Mouse (Mus musculus) common myeloid progenitor, adult 5-6 weeks (primary cell): ENCODE measurements around the gene Dennd4a. TPM values are rescaled to one million over a fixed set of nuclear protein-coding genes. Genes with fewer than 3 reads are reported as not detected.

ENCODE experiments used
- ATAC-seq: replicated peaks from 2 replicates; pipeline ENCODE4 v1.8.0; 2016; ENCODE audit warnings: low read depth, mild to moderate bottlenecking, moderate TSS enrichment, inconsistent platforms; ENCODE audit not compliant: poor library complexity, severe bottlenecking
- total RNA-seq: library from RNA; stranded (forward); fragments of 200-1000, 187-1606 nt; gene quantifications from 2 replicates; pipeline ENCODE4 v1.2.3, GENCODE M21; 2017

Dennd4a gene
- total RNA-seq, 1 experiment from 2014 or later = 49.2 TPM

GRCm38 (mm10) chr9:64904917-64905640 is 93.9 kb downstream of the Dennd4a start:
- no peak for ATAC-seq

GRCm38 (mm10) chr9:64907441-64907840 is 96.3 kb downstream of the Dennd4a start:
- no peak for ATAC-seq

- ATAC-seq = no peak
Observed at GRCm38 (mm10) chr9:64913406-64913805, 102.3 kb downstream of the Dennd4a start.

- ATAC-seq = no peak
Observed at GRCm38 (mm10) chr9:64913973-64914372, 102.8 kb downstream of the Dennd4a start.

DNA sequence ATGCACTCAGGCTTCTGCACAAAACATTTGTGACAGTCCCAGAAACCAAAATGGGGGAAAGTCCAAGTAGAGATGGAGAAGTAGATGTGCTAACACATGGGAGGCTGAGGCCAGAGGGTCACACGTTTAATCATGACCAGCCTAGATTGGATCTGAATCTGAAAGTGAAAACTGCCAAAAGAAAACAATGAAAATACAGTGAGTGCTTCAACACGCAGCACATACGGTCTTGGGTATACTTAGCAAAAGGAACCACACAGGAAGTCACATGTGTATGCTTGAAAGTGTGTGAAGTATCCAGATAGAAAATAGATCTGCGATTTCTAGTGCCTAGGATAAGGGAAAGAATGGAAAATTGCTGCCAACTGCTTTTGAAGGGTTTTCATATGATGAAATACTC is 103.5 kb downstream of the Dennd4a start:
- ATAC-seq = 0 out of 2 replicates have a peak, but pooled peaks have one; percentile 22

DNA sequence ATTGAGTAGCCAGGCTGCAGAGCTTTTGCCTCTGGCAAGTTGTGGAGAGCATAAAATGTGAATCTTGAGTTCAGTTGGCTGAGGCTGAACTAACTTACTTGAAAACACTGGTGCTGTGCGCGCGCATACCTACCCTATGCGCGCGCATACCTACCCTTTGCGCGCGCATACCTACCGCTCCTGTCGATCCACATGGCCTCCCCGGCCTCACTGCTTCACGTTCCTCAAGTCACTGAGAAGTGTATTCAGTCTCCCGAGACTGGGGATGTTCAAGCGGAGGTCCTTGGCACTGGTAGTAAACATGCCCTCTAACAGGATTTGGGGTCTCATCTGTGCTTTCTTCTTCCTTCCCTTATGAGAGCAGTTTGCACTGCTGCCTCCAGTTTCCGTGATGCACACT is 107.4 kb downstream of the Dennd4a start:
- 0 out of 2 replicates have a peak, but pooled peaks have one; percentile 8 for ATAC-seq

- ATAC-seq = peak; percentile 76
Observed at GRCm38 (mm10) chr9:64925771-64926170, 114.6 kb downstream of the Dennd4a start.

DNA sequence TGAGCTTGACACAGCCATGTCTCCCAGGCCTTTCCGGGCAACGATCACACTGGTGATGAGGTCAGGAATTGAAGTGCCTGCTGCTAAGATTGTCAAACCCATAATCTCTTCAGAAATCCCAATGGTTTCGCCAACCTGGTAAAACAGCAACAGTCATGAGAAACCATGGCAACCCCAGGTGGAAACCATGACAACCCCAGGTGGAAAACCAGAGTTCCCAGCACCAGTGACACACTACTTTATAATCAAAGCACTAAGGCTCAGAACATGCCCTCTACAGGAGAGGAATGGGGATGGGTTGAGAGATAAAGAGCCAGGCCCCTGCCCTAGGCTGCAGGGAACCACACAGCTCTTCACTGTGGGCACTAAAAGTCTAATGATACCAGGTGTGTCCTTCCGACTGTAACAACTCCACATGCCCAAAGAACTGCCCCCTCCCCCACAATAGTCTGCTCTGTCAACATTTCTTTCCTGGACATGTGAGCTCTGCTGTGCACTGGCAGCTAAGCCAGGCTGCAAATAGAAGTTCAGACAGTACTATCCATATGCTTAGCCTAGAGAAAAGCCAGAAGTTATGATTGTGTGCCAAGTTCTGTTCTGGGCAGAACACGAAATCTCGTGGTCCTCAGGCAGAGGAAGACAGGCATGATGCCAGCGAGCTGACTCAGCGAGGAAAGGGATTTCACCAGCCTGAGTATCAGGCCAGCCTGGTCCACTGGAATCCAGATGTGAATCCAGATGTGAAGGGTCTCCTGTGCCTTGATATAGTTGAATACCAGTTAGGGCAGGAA is 115.3 kb downstream of the Dennd4a start:
- ATAC-seq = peak; percentile 43; the same call in 1 of the 2 replicates

DNA sequence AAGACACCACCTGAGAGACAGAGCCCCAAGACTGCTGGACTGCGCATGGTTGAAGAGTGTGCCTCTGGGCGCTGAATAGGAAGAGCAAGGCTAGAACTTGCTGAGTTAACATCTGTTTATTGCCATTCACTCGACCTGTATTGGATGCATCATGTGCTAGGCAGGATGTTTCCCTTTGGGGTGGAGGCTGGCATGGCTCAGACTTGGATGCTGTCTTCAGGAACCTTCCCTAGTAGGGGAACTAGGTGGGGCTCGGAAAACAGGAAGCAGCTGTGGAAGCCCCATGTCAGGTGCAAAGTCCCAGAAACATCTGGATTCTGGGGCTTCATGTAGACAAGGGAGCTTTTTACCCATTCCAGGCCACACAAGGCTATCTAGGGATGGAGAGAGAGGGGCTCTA is 119.1 kb downstream of the Dennd4a start:
- no peak for ATAC-seq

DNA sequence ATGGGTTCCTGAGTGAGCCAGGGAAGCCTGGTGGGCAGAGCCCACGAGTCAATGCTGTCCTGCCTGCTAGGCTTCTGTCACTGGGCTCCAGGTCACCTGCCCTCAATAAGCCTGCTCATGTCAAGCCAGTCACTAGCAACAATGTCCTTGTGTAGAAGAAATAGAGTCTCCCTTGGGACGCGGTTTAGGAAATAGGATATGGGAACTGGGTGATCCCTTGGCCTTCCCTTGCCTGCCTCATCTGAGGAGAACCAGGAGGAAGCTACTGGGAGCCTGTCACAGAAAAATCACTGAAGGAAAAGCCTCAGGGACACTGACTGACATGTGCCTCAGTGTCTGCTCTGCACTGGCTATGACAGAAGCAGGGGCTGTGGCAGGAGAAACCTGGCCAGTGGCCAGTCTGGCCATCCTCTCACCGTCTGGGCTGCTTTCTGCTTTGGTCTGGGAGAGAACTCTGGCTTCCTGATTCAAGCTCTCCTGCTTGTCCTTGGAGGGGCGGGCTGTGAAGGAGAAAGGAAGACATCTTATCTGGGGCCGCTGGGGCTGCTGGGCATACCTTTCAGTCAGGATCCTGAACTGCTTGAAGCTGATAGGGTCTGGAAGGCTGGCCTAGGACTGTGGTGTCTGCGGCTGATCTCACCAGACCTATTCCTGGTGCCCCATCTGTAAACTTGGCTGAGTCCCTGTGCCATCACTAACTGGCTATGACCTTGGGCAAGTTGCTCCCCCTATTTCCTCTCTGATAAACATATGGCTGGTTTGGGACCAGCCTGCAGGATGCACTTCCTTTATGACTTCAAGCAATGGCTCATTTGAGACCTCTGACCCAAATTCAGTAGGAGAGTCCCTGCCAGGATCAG is 120.8 kb downstream of the Dennd4a start:
- peak; percentile 77 for ATAC-seq

DNA sequence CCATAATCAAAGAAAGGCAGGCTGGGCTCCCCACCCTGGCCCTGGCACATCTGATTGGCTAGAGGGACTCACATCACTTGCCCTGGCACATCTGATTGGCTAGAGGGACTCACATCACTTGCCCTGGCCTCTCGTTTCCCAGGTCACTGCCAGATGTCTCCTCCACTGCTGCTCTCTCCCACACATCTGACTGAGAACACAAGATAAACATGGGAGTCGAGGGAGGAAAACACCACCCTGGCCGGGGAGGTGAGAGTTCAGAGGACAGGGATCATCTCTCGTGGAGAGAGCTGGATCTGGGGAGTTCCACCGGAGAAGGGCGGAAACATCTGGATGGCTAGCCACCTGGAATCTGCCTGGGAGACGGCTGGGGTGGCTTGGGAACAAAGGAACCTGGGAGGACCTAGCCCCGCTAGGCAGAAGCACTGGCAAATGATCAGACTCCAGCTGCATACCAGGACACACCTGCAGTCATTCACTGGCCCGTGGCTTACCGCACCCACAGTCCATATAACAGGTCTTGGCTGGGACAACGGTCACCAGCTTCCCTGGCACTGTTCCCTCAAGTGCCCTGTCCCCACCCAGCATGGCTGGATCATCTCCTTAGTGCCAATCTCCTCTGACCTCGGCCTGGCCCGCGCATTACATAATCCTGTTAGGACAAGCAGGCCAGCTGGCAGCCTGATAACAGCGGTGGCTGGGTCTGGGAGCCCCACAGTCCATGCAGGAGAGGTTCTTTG is 123.0 kb downstream of the Dennd4a start:
- ATAC-seq = no peak

GRCm38 (mm10) chr9:64936508-64936907 is 125.4 kb downstream of the Dennd4a start:
- peak; percentile 46; the same call in 1 of the 2 replicates for ATAC-seq

- ATAC-seq = no peak
Observed at GRCm38 (mm10) chr9:64937491-64937890, 126.4 kb downstream of the Dennd4a start.

DNA sequence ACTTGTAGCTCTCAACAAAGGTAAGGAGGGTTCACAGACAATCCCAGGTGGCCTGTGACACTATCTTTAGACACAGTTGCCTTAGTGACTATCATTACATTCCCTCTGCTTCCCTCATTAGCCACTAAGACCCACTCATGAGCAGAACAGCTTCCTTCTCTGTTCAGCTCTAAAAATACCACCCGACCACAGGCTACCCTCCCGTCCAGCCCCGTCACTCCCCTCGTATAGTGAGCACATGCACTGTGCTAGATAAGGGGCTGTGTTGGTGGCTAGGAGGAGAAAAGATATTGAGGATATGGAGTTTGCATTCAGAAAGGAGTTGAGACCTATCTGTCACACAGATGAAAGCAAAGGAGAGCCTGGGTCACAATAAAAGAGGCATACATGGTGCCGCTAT is 127.4 kb downstream of the Dennd4a start:
- ATAC-seq = peak; percentile 85

GRCm38 (mm10) chr9:64939281-64939680 is 128.1 kb downstream of the Dennd4a start:
- peak; percentile 8; the same call in 1 of the 2 replicates for ATAC-seq

- ATAC-seq = no peak
Observed at GRCm38 (mm10) chr9:64939790-64940189, 128.7 kb downstream of the Dennd4a start.

- no peak for ATAC-seq
Observed at GRCm38 (mm10) chr9:64940731-64941346, 129.7 kb downstream of the Dennd4a start.

DNA sequence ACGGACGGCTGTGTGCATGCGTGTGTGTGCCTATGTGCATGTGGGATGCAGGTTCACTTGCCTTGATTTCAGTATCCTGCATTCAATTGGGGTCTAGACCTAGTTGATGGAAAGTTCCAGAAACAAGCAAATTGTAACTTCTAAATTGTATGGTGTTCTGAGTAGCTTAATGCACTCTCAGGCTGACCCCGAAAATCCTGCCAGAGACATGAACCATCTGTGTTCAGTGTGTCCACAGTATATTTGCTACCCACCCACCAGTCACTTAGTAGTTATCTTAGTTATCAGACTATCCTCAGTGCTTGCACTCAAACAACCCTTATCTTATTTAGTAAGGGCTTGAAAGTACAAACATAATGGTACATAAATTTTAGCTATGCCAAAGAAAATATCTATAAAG is 130.5 kb downstream of the Dennd4a start:
- no peak for ATAC-seq

GRCm38 (mm10) chr9:64943997-64944396 is 132.9 kb downstream of the Dennd4a start:
- ATAC-seq = no peak
